Mouse (Mus musculus): ENCODE measurements at regions not wholly inside any gene's neighbourhood (a gene's known extent, or its start where the extent isn't known, plus 50 kb on each side); places are given as distances from the start of the nearest gene placed in this dataset. TPM values are rescaled to one million over a fixed set of nuclear protein-coding genes. Genes with fewer than 3 reads are reported as not detected.

Small RNAs in the stretch of these regions (microRNA-seq; reads per million reads assigned to microRNA genes)
- not detected for gene Gm27392 (ENCODE audit: borderline number of aligned reads)
